Comparison of ENCODE assay signal across 25 mouse cellular contexts in genomic region chr16:14089296-14089695, GRCm38 (mm10).
"Had no signal": no experiment of that assay in that cellular context is flagged by ENCODE, and none has a peak within 500 bp of the region (broad histone marks: within the 10 kb centered on the region; RNA-seq: fewer than 3 reads in every experiment).

No protein-coding gene starts in this region.

- H3K27ac ChIP-seq: embryonic facial prominence, embryonic 10.5 days; embryonic facial prominence, embryonic 12.5 days; embryonic facial prominence, embryonic 13.5 days; embryonic facial prominence, embryonic 15.5 days; forebrain, embryonic 10.5 days; forebrain, embryonic 12.5 days; forebrain, embryonic 13.5 days; forebrain, embryonic 15.5 days; gastrocnemius, adult 2 months; heart, adult 2 months had no signal

- DNase-seq: cerebellum, adult 2 months; cerebellum, adult 8-10 months; cerebellum, adult 9-10 months; cerebellum, adult 9-11 months; cerebellum, postnatal 10 days; cerebellum, postnatal 14 days; cerebellum, postnatal 25 days; cerebellum, postnatal 36 days; embryo, embryonic 11 days; forebrain, postnatal 0 days; gastrocnemius, adult 2 months; gastrocnemius, postnatal 10 days; gastrocnemius, postnatal 14 days; gastrocnemius, postnatal 25 days; gastrocnemius, postnatal 36 days; heart, adult 2 months had no signal

- H3K27me3 ChIP-seq: embryonic facial prominence, embryonic 12.5 days; embryonic facial prominence, embryonic 13.5 days; embryonic facial prominence, embryonic 15.5 days; forebrain, embryonic 12.5 days; forebrain, embryonic 13.5 days; forebrain, embryonic 15.5 days had no signal

- H3K9me3 ChIP-seq: embryonic facial prominence, embryonic 10.5 days; embryonic facial prominence, embryonic 12.5 days; embryonic facial prominence, embryonic 13.5 days; embryonic facial prominence, embryonic 15.5 days; forebrain, embryonic 10.5 days; forebrain, embryonic 12.5 days; forebrain, embryonic 13.5 days; forebrain, embryonic 15.5 days had no signal

- H3K4me3 ChIP-seq: embryonic facial prominence, embryonic 10.5 days; embryonic facial prominence, embryonic 12.5 days; embryonic facial prominence, embryonic 13.5 days; embryonic facial prominence, embryonic 15.5 days; erythroblast, embryonic 14.5 days; forebrain, embryonic 10.5 days; forebrain, embryonic 12.5 days; forebrain, embryonic 13.5 days; forebrain, embryonic 15.5 days; gastrocnemius, adult 2 months; heart, adult 2 months had no signal

- H3K36me3 ChIP-seq: embryonic facial prominence, embryonic 10.5 days; embryonic facial prominence, embryonic 12.5 days; embryonic facial prominence, embryonic 13.5 days; embryonic facial prominence, embryonic 15.5 days had no signal

- H3K4me1 ChIP-seq: embryonic facial prominence, embryonic 10.5 days; embryonic facial prominence, embryonic 12.5 days; embryonic facial prominence, embryonic 13.5 days; embryonic facial prominence, embryonic 15.5 days; forebrain, embryonic 10.5 days; forebrain, embryonic 12.5 days; forebrain, embryonic 13.5 days; forebrain, embryonic 15.5 days had no signal
